Mouse (Mus musculus): ENCODE measurements around the gene Ptpn12.
"Not testable (repeated sequence)": the region's sequence is repeated elsewhere in the genome, so short reads cannot be mapped to it uniquely, and the experiment has no call there.

Ptpn12 gene

DNA sequence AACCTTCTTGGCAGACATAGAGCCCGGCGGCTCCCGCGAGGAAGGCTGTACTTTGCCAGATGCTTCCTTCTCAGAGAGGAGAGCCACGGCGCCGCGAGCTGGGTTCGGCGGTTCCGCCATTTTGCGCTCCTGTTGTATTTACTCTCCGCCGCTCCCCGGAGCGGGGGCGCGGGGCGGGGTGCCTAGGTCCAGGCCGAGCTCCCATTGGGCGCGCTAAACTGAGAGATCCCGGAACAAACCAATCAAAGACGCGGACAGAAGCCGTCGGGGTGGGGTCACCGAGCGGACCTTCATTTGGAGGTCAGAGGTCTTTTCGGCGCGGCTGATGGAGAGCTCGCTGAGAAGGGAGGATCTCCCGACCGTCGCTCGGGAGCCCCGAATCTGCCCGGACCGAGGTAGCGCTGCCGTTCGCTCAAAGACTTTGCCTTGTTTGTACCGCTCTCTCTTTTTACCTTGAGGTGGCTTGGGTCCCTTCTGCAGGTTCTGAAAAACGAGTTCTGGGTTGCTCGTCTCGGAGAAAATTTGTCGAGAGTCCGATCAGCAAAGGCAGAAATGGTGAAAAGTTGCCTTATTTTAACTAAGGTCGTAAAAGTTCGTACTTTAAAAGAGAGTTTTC lies 103.9 kb downstream of the Ptpn12 start:
- DNase-seq (ENCODE audit: low spot score), result peak; percentile 98

DNA sequence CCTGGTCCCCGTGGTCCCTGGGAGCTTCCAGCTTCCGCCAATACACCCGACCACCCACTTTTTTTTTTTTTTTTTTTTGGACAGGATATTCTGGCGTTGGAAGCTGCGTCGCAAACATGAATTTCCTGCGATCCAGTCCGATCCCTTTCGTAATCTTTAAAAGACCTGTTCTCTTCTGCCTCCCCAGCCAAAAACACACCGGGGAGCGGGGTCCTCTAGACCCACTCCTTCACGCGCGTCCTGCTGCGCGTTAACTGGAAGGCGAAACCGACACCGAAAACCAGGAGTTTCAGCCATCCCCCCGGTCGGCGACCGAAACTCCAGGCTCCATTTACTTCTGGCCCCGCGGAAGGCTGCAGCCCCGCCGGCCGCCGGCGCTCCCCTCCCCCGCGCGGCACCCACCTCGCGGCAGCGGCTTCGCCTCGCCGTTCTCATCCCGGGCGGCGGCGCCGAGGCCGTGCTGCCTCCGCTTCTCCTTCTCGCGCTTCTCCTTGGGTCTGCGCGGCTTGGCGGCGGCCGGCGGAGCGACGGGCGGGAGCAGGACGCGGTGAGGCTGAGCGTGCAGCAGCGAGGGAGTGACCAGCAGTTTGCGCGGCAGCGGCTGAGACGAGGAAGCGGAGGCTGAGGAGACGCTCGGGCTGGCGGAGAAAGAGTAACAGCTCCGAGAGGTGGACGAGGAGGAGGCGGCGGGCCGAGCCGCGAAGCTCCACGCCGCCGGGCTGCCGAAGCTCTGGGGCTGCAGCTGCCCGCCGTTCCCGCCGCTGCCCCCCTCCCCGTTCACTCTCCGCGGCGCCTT lies 104.7 kb downstream of the Ptpn12 start:
- peak; percentile 57 for DNase-seq (ENCODE audit: low spot score)

DNA sequence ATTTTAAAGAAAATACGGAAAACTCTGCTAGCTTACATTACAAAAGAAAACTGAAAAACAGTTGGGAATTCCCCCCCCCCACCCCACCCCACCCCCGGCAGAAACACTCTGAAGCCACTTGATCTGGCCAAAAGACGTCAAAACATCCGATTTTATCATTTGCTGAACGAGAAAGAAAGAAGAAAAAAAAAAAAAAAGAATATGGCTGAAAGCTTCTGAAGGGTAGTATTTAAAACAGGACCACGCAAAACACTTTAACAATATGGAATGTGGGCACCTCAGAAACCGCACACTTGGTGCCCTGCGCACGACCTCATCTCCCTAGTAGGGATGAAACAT lies 105.2 kb downstream of the Ptpn12 start:
- no peak for DNase-seq (ENCODE audit: low spot score)

DNA sequence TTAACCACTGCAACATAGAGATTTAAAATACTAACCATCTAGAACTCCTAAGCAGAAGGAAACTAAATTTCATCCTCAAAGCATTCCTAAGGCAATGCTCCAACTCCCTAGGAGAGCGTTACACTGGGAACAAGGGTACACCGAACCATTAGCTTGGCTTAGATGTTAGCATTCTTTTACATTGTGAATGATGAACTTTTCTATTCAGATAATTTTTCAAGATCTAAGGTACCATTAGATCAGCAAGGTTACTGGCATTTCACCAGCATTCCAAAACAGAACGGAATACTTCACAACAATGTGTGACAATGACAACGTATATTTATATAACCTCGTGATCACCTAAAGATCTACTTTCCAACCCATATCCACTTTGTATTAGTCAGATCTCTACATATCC lies 105.6 kb downstream of the Ptpn12 start:
- peak; percentile 7 for DNase-seq (ENCODE audit: low spot score)

DNA sequence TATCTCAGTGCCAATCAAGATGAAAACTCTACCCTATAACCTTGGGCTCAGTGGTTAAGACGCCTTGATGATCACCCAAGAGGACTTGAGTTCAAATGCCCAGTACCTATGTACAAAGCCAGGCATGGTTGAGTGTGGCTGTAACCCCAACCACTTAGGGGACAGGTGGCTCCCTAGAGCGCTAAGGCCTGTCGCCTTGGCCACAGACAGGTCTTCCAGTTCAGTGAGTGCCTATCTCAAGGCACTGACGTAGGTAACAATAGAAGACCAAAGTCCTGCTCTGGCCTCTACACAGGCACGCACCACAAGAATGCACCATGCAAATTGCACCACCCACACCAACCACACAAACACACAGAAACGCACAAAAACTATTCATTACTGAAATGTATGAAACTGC lies 108.8 kb downstream of the Ptpn12 start:
- DNase-seq (ENCODE audit: low spot score), result no peak

GRCm38 (mm10) chr5:20944961-20945748 lies 110.6 kb downstream of the Ptpn12 start:
- no peak for DNase-seq (ENCODE audit: low spot score)

DNA sequence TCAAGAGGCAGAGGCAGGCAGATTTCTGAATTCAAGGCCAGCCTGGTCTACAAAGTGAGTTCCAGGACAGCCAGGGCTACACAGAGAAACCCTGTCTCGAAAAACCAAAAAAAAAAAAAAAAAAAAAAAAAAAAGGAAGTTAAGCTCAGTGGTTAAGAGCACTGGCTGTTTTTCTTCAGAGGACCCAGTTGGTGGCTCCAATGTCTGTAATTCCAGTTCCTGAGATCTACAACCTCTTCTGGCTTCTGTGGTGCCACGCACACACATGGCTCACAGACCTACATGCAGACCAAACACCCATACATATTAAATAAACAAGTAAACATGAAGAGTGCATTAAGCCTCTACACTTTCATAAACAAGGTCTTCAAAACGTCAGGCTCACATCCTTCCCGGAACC lies 111.9 kb downstream of the Ptpn12 start:
- DNase-seq (ENCODE audit: low spot score), result not testable (repeated sequence)

DNA sequence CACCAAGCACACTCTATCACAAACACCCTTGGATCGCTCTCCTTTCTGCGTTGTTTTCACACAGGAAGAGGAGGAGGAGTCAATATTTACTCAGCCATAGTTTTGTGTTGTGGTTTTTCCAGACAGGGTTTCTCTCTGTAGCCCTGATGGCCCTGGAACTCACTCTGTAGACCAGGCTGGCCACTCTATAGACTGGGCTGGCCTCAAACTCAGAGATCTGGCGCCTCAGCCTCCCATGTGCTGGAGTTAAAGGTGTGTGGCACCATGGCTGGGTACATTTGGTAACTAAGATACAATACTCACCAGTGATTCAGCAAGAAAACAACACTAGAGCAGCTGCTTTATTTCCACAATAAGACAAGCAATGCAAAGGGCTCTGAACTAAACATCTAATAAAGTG lies 113.2 kb downstream of the Ptpn12 start:
- DNase-seq (ENCODE audit: low spot score), result no peak

DNA sequence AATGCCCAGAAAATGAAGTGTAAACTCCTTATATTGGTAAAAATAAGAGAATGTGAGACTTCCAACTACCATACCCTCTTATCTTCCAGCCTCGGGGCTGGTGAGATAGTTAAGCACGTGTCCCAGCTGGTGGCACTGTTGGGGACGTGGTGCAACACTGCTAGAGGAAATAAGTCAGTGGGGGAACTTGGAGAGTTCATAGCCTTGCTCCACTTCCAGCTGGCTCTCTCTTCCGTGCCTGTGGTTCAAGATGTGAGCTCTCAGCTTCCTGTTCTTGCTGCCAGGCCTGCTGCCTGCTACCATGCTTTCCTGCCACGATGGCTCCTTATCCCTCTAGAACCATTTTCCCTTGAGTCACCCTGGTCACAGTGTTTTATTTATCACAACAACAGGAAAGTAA lies 114.5 kb downstream of the Ptpn12 start:
- no peak for DNase-seq (ENCODE audit: low spot score)

GRCm38 (mm10) chr5:20940696-20941095 lies 115.0 kb downstream of the Ptpn12 start:
- no peak for DNase-seq (ENCODE audit: low spot score)

- no peak for DNase-seq (ENCODE audit: low spot score)
These were observed 115.6 kb downstream of the Ptpn12 start for GRCm38 (mm10) chr5:20940040-20940571.

DNA sequence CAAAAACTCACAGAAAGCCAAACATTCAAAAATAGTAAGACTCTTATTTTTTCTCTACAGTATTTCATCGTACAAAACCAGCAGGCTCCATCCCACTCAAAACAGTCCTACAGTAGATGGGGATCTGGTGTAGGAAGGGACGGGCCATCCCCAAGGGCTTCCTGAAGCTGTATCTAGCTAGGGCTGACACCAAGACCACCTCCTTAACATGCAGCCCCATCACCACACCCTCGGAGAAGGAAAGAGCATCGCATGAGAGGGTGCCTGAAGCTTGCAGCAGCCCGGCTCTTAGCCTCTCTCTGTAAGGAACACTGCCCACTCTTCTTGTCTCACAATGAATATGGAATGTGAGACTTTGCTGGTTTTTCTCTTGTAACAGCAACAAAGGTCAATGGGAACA lies 117.2 kb downstream of the Ptpn12 start:
- DNase-seq (ENCODE audit: low spot score), result no peak

Measured in retina, embryonic 14.5 days (tissue).